Mouse (Mus musculus) T-cell, adult 66 days (primary cell): ENCODE measurements around the gene Plcd3. TPM values are rescaled to one million over a fixed set of nuclear protein-coding genes. Genes with fewer than 3 reads are reported as not detected.

Experiments used
- total RNA-seq, 2 experiments: library from RNA; stranded (reverse); gene quantifications; 3 replicates in 1 of 2; 4 replicates in 1 of 2; pipeline ENCODE4 v1.2.4; 2023

Plcd3 gene
- total RNA-seq: not detected

DNA sequence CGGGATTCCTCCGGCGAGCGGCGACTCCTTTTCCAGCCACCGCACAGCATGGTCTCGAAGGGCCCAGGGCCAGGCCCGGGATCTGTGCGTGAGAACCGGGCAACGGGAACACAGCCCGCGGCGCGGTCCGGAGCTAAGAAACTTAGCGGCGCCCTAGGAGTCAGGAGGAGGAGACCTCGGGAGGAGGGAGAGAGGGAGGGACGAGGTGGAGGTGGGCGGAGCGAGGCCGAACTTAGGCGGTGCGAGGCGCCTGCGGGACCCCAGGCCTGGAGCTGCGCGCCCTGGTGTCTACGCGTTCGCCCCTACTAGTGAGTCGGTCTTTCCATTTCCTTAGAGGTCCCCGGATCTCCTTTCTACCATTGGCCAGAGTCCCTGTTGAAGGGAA is at the start of gene Plcd3, which contains the start of gene Acbd4:
Gene Plcd3 (minus strand): TSS at position 178 of the 385 bp plus-strand sequence.
Gene Acbd4 (plus strand): TSS at position 202 of the 385 bp plus-strand sequence.

DNA sequence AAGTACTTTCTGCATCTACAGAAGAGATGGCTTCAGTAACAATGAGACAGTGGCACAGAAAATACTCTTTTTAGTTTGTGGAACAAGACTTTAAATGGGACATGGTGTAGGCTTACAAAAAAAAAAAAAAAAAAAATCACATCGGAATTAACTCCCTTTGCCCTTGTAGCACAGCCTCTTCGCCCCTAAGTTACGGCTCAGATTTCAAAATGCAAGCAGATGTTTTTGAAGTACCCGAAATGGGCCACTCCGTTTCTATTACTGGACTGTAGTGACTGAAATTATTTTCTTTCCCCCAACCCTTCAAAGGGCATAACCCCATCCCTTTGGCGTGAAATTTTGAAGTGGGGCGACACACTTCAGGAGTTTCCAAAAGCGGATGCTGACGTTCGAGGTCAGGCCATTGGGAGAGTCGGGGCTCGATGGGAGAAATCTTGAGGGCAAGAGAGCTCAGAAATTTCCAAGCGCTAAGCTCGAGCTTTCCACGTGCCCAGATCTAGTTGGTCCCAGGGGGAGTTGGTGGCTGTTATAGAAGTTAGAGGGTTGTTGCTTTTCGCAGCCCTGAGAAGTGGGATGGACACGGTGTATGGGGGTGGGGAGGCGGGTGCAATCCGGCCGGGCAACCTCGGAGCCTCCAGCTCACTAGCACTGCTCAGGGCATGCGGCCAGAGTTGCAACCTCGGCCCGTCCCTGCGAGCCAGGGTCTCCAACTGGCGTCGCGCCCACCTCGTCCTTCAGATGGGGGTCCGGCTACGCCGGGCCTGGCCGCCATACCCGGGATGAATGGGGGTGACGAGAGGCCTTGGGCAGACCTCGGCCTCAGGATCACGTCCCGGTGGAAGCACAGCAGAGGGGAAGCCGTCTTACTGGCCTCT is 30.5 kb upstream of the Plcd3 start, which contains the start of gene Hexim2:
Gene Hexim2 (plus strand): TSS at position 729 of the 875 bp plus-strand sequence.

DNA sequence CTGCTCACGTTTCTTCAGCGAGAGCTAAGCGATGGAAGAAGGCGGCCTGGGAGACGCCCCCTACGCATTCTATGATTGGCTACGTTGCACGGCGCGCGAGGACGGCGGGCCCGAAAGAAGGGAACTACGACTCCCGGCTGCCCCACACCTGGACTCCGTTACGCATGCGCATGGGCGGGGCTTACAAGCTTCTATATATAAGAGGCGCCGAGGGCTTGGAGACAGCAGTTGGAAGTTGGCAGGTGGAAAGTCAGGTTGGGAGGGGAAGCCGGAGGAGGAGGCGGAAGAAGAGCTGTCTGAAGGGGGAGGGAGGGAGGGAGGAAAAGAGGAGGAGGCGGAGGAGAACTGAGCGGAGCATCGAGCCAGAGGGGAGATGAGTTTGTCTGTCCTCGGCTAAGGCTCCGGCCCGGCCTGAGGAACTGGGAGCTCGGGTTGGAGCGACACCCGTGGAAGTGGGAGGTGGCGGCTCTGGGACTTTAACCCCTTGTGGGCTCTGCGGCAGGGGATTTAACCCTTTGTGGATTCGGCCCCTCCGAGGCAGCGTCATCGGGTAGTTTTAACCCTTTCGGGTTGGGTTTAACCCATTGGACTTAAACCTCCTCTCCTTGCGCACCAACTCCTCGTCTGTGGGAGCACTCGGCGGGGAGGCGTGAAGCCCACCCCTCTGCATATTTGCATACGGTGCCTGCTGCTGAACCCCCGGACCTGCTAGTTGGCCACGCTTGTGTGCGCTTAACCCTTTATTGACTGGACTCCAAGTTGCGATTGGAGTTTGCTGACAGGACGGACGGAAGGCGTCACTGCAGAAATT is 14.8 kb upstream of the Plcd3 start, which contains the start of gene Hexim1:
Gene Hexim1 (plus strand): TSS at position 224 of the 811 bp plus-strand sequence.

DNA sequence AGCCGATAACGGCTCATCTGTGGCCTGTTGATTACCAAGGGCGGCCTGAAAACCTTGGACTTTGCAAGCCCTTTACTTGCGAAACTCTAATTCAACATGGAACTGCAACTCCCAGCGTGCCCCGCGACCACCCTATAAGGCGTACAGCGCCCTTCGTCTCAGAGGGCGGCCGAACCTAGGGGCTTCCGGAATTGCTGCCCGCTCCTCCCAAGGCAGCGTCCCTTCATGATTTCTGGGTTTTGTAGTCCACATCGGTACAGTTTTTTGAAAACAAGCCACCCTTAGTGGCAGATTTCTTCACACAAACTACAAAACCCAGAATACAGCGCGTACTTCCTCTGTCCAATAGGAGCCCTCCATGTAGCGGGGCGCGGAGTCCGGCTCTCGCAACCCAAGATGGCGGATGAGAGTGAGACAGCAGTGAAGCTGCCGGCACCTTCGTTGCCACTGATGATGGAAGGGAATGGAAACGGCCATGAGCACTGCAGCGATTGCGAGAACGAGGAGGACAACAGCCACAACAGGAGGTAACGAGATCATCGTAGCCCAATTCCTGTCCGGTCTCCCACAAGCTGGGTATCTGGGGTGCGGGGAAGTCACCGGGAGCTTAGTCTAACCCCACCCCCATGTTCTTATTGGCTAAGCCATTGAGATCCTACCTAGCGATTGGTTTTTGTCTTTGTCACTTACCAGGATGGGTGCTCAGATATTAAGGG is 73.1 kb downstream of the Plcd3 start, which contains the start of the genes Nmt1 and Dcakd:
Gene Nmt1 (plus strand): TSS at position 15 of the 716 bp plus-strand sequence.
Gene Dcakd (minus strand): TSS at position 158 of the 716 bp plus-strand sequence.

Other genes with a start within 250 kb of the Plcd3 start
- 100 to 1,000 TPM; 154 TPM for gene Eftud2, start 220.7 kb downstream of the Plcd3 start, total RNA-seq
- gene Ccdc103, start 220.5 kb downstream of the Plcd3 start, total RNA-seq: not detected
- not detected for gene Fam187a, start 216.5 kb downstream of the Plcd3 start, total RNA-seq
- gene Gfap, start 200.7 kb downstream of the Plcd3 start, total RNA-seq: not detected
- gene Kif18b, start 176.5 kb downstream of the Plcd3 start, total RNA-seq: 1 to 10 TPM in 1 of 2 experiments, under 1 TPM in 1; 0.59 to 2.2 TPM
- gene C1ql1, start 155.0 kb downstream of the Plcd3 start, total RNA-seq: not detected
- gene Nmt1, start 73.5 kb downstream of the Plcd3 start, total RNA-seq: 10 to 100 TPM; 60.2 to 68.4 TPM
- 10 to 100 TPM; 18.5 to 22.4 TPM for gene Dcakd, start 73.3 kb downstream of the Plcd3 start, total RNA-seq
- gene Acbd4, start within 50 bp of the Plcd3 start, total RNA-seq: 10 to 100 TPM; 46.3 to 47.1 TPM
- gene Hexim1, start 14.6 kb upstream of the Plcd3 start, total RNA-seq: 10 to 100 TPM; 73.5 to 91.3 TPM
- 1 to 10 TPM; 1.6 to 2.8 TPM for gene Hexim2, start 30.8 kb upstream of the Plcd3 start, total RNA-seq
- gene Fmnl1, start 69.4 kb upstream of the Plcd3 start, total RNA-seq: 100 to 1,000 TPM; 420 to 447 TPM
- gene 1700023F06Rik, start 106.9 kb upstream of the Plcd3 start, total RNA-seq: not detected
- not detected for gene Spata32, start 116.8 kb upstream of the Plcd3 start, total RNA-seq
- gene Map3k14, start 165.8 kb upstream of the Plcd3 start, total RNA-seq: 10 to 100 TPM; 66.2 to 71.0 TPM